Mouse (Mus musculus): ENCODE data around the gene Scn8a. TPM values are rescaled to one million over a fixed set of nuclear protein-coding genes. Genes with fewer than 3 reads are reported as not detected.

Scn8a gene
- polyA plus RNA-seq, 1 experiment from 2014 or later: 8.1 TPM

GRCm38 (mm10) chr15:101053832-101054459 is 184.3 kb downstream of the Scn8a start:
- peaks cover 50% of the 10 kb centered on the region for H3K27me3 ChIP-seq (ENCODE audit: insufficient read depth, low read length)
- peaks cover 16% of the 10 kb centered on the region for H3K4me1 ChIP-seq (ENCODE audit: insufficient read depth, low read length)
- no peak for ATAC-seq (ENCODE audit: low FRiP score, low TSS enrichment)
- 19% methylated on average over 61 of the region's 65 CpGs for WGBS
- no peak overlapping the region for H3K27ac ChIP-seq (ENCODE audit: low read length)
- H3K9me3 ChIP-seq (ENCODE audit: low read length): no peaks in the 10 kb centered on the region
- H3K4me3 ChIP-seq (ENCODE audit: low read length): peak overlapping the region; percentile 44
- H3K36me3 ChIP-seq (ENCODE audit: insufficient read depth, low read length): peaks cover 18% of the 10 kb centered on the region; the same call in 1 of the 2 replicates
- H3K9ac ChIP-seq (replicated peaks; ENCODE audit: low read length): peak overlapping the region; percentile 49; the same call in 1 of the 2 replicates
- peak overlapping the region; percentile 67 for H3K4me2 ChIP-seq (replicated peaks; ENCODE audit: low read depth, low read length)

DNA sequence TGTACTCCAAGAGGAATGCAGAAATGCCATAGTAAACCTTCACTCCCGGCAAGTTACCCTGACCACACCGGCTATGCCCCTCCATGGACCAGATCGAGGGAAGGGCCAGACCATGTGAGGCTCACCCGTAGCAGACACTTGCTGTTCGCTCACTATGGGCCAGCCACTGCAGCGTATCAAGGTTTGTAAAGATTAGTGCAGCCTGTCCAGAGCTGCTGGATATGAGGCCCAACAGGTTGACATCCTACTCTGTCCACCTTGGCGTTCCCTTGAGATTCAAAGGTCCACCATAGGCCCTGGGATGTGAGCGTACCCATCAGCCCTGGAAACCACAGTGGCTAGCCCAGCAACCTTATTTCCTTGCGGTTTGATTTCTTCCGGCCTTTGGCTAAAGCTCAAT is 184.9 kb downstream of the Scn8a start:
- H3K9me3 ChIP-seq (ENCODE audit: low read length): no peaks in the 10 kb centered on the region
- no peak overlapping the region for H3K27ac ChIP-seq (ENCODE audit: low read length)
- peaks cover 50% of the 10 kb centered on the region for H3K27me3 ChIP-seq (ENCODE audit: insufficient read depth, low read length)
- H3K36me3 ChIP-seq (ENCODE audit: insufficient read depth, low read length): peaks cover 18% of the 10 kb centered on the region; the same call in 1 of the 2 replicates
- ATAC-seq (ENCODE audit: low FRiP score, low TSS enrichment): no peak
- H3K9ac ChIP-seq (replicated peaks; ENCODE audit: low read length): no peak overlapping the region
- 86% methylated on average over 10 of the region's 10 CpGs for WGBS
- H3K4me2 ChIP-seq (replicated peaks; ENCODE audit: low read depth, low read length): no peak overlapping the region
- peaks cover 16% of the 10 kb centered on the region for H3K4me1 ChIP-seq (ENCODE audit: insufficient read depth, low read length)
- no peak overlapping the region for H3K4me3 ChIP-seq (ENCODE audit: low read length)

GRCm38 (mm10) chr15:101056225-101056624 is 186.6 kb downstream of the Scn8a start:
- ATAC-seq (ENCODE audit: low FRiP score, low TSS enrichment): peak; percentile 74
- peaks cover 25% of the 10 kb centered on the region for H3K4me1 ChIP-seq (ENCODE audit: insufficient read depth, low read length)
- no peak overlapping the region for H3K4me3 ChIP-seq (ENCODE audit: low read length)
- peaks cover 46% of the 10 kb centered on the region for H3K27me3 ChIP-seq (ENCODE audit: insufficient read depth, low read length)
- H3K27ac ChIP-seq (ENCODE audit: low read length): no peak overlapping the region
- peaks cover 13% of the 10 kb centered on the region; the same call in 1 of the 2 replicates for H3K36me3 ChIP-seq (ENCODE audit: insufficient read depth, low read length)
- no peaks in the 10 kb centered on the region for H3K9me3 ChIP-seq (ENCODE audit: low read length)
- H3K9ac ChIP-seq (replicated peaks; ENCODE audit: low read length): no peak overlapping the region
- 46% methylated on average over 10 of the region's 10 CpGs for WGBS
- no peak overlapping the region for H3K4me2 ChIP-seq (replicated peaks; ENCODE audit: low read depth, low read length)

GRCm38 (mm10) chr15:101059570-101060279 is 190.1 kb downstream of the Scn8a start:
- ATAC-seq (ENCODE audit: low FRiP score, low TSS enrichment): no peak
- peaks cover 13% of the 10 kb centered on the region for H3K27me3 ChIP-seq (ENCODE audit: insufficient read depth, low read length)
- no peak overlapping the region for H3K4me2 ChIP-seq (replicated peaks; ENCODE audit: low read depth, low read length)
- H3K9me3 ChIP-seq (ENCODE audit: low read length): no peaks in the 10 kb centered on the region
- no peak overlapping the region for H3K9ac ChIP-seq (replicated peaks; ENCODE audit: low read length)
- H3K27ac ChIP-seq (ENCODE audit: low read length): no peak overlapping the region
- WGBS: 57% methylated on average over 9 of the region's 9 CpGs
- H3K4me1 ChIP-seq (ENCODE audit: insufficient read depth, low read length): peaks cover 9% of the 10 kb centered on the region
- H3K4me3 ChIP-seq (ENCODE audit: low read length): no peak overlapping the region
- H3K36me3 ChIP-seq (ENCODE audit: insufficient read depth, low read length): no peaks in the 10 kb centered on the region

- no peak for ATAC-seq (ENCODE audit: low FRiP score, low TSS enrichment)
- Histone ChIP-seq H3K9ac (replicated peaks; ENCODE audit: low read length) (no peak overlapping the region), H3K36me3 (ENCODE audit: insufficient read depth, low read length) (no peaks in the 10 kb centered on the region), H3K4me1 (ENCODE audit: insufficient read depth, low read length) (peaks cover 16% of the 10 kb centered on the region), H3K9me3 (ENCODE audit: low read length) (no peaks in the 10 kb centered on the region), H3K4me2 (replicated peaks; ENCODE audit: low read depth, low read length) (no peak overlapping the region), H3K27ac (ENCODE audit: low read length) (no peak overlapping the region), H3K27me3 (ENCODE audit: insufficient read depth, low read length) (peaks cover 6% of the 10 kb centered on the region; the same call in 1 of the 2 replicates), H3K4me3 (ENCODE audit: low read length) (no peak overlapping the region)
- 64% methylated on average over 11 of the region's 11 CpGs for WGBS
Measured at GRCm38 (mm10) chr15:101060280-101060852, 190.7 kb downstream of the Scn8a start.

DNA sequence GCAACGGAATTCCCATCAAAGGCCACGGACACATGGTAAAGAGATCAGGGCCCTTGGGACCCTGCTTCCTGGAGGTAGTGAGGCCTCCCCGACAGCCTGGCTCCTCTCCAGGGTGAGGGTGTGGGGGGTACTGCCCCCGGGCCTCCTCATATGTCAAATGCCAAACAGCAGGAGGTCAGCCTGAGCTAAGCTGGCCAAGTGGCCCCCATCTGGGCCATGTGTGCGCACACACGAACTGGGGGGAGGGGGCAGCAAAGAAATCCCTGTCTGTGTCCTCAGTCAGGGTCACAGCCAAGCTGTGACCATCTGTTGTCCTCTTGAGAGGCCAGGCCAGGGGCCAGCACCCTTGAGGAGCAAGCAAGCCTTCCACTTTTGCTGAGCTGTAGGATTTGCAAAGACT is 195.4 kb downstream of the Scn8a start:
- Histone ChIP-seq H3K36me3 (ENCODE audit: insufficient read depth, low read length) (no peaks in the 10 kb centered on the region), H3K27ac (ENCODE audit: low read length) (no peak overlapping the region), H3K9ac (replicated peaks; ENCODE audit: low read length) (no peak overlapping the region), H3K4me3 (ENCODE audit: low read length) (no peak overlapping the region), H3K9me3 (ENCODE audit: low read length) (no peaks in the 10 kb centered on the region), H3K4me2 (replicated peaks; ENCODE audit: low read depth, low read length) (no peak overlapping the region), H3K27me3 (ENCODE audit: insufficient read depth, low read length) (no peaks in the 10 kb centered on the region), H3K4me1 (ENCODE audit: insufficient read depth, low read length) (peaks cover 58% of the 10 kb centered on the region)
- ATAC-seq (ENCODE audit: low FRiP score, low TSS enrichment): no peak
- 20% methylated on average over 6 of the region's 6 CpGs for WGBS

DNA sequence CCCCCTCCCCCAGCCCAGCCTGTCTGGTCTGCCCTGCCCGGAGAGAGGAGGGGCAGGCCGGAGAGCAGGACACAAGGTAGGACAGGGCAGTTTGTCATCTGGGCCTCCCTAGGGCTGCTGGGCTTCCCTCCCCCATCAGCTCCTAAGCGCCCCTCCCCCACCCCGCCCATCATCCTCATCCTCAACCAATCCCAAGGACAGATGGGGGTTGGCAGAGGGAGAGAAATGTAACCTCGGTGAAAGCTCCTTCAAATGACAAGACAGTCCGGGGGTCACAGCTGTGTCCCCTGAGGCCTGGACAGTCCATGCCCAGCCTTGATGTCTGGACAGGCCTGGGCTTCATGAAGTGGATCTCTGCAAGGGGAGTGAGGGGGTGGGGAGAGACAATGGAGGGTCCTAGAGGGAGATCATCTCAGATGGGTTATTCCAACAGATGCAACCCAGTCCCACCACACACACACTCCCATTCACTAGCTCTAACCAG is 196.7 kb downstream of the Scn8a start:
- Histone ChIP-seq H3K9ac (replicated peaks; ENCODE audit: low read length) (no peak overlapping the region), H3K27me3 (ENCODE audit: insufficient read depth, low read length) (no peaks in the 10 kb centered on the region), H3K27ac (ENCODE audit: low read length) (no peak overlapping the region), H3K4me2 (replicated peaks; ENCODE audit: low read depth, low read length) (no peak overlapping the region), H3K4me3 (ENCODE audit: low read length) (no peak overlapping the region), H3K4me1 (ENCODE audit: insufficient read depth, low read length) (peaks cover 67% of the 10 kb centered on the region), H3K9me3 (ENCODE audit: low read length) (no peaks in the 10 kb centered on the region), H3K36me3 (ENCODE audit: insufficient read depth, low read length) (no peaks in the 10 kb centered on the region)
- WGBS: 22% methylated on average over 6 of the region's 6 CpGs
- no peak for ATAC-seq (ENCODE audit: low FRiP score, low TSS enrichment)

DNA sequence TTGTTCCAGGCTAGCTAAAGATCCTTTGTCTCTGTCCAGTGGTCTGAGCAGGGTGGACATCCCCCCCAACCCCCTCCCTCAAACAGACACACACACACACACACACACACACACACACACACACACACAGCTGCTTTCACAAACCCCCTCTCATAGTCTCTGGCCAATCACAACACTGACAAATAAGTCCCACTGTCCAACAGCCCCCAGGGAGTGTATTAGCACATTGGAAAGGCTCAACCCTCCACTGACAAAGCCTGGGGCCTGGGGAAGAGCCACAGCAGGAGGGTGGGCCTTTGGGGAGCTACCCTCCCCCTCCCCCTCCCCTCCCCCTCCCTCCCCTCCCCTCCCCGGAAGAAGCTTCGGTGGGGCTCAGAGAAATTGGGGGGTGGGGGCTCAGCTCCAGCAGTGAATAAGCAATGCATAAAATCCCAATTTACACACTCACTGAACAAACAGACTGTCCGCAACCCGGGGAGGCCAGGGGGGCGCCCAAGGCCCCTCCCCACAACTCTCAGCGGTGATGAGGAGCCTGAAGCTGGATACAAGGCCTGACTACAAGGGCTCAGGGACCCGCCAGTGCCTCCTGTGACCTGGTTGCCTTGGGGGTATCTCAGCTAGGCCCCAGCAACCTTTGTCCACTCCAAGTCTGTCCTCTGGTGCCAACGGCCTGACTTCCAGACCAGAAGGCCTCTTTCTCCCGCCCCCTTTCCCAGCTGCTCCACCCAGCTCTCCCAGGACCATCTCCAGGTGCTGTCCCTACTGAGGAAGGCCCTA is 197.4 kb downstream of the Scn8a start:
- H3K36me3 ChIP-seq (ENCODE audit: insufficient read depth, low read length): no peaks in the 10 kb centered on the region
- ATAC-seq (ENCODE audit: low FRiP score, low TSS enrichment): no peak
- H3K9me3 ChIP-seq (ENCODE audit: low read length): no peaks in the 10 kb centered on the region
- no peak overlapping the region for H3K4me2 ChIP-seq (replicated peaks; ENCODE audit: low read depth, low read length)
- WGBS: 35% methylated on average over 7 of the region's 9 CpGs
- H3K4me3 ChIP-seq (ENCODE audit: low read length): no peak overlapping the region
- H3K27ac ChIP-seq (ENCODE audit: low read length): peak overlapping the region; percentile 77
- H3K9ac ChIP-seq (replicated peaks; ENCODE audit: low read length): peak overlapping the region; percentile 51
- H3K4me1 ChIP-seq (ENCODE audit: insufficient read depth, low read length): peaks cover 74% of the 10 kb centered on the region
- H3K27me3 ChIP-seq (ENCODE audit: insufficient read depth, low read length): no peaks in the 10 kb centered on the region

- Histone ChIP-seq H3K27me3 (ENCODE audit: insufficient read depth, low read length) (no peaks in the 10 kb centered on the region), H3K9me3 (ENCODE audit: low read length) (no peaks in the 10 kb centered on the region), H3K4me2 (replicated peaks; ENCODE audit: low read depth, low read length) (no peak overlapping the region), H3K36me3 (ENCODE audit: insufficient read depth, low read length) (no peaks in the 10 kb centered on the region), H3K9ac (replicated peaks; ENCODE audit: low read length) (no peak overlapping the region), H3K27ac (ENCODE audit: low read length) (peak overlapping the region; percentile 77), H3K4me3 (ENCODE audit: low read length) (no peak overlapping the region), H3K4me1 (ENCODE audit: insufficient read depth, low read length) (peaks cover 83% of the 10 kb centered on the region)
- 21% methylated on average over 3 of the region's 3 CpGs for WGBS
- ATAC-seq (ENCODE audit: low FRiP score, low TSS enrichment): peak; percentile 58
Measured at GRCm38 (mm10) chr15:101068029-101068428, 198.4 kb downstream of the Scn8a start.
